Mouse (Mus musculus): ENCODE measurements around the gene Cdh5. TPM values are rescaled to one million over a fixed set of nuclear protein-coding genes. Genes with fewer than 3 reads are reported as not detected.
"Not testable (repeated sequence)": the region's sequence is repeated elsewhere in the genome, so short reads cannot be mapped to it uniquely, and the experiment has no call there.

Gene Cdh5
- polyA plus RNA-seq, 1 experiment: 90.9 TPM

DNA sequence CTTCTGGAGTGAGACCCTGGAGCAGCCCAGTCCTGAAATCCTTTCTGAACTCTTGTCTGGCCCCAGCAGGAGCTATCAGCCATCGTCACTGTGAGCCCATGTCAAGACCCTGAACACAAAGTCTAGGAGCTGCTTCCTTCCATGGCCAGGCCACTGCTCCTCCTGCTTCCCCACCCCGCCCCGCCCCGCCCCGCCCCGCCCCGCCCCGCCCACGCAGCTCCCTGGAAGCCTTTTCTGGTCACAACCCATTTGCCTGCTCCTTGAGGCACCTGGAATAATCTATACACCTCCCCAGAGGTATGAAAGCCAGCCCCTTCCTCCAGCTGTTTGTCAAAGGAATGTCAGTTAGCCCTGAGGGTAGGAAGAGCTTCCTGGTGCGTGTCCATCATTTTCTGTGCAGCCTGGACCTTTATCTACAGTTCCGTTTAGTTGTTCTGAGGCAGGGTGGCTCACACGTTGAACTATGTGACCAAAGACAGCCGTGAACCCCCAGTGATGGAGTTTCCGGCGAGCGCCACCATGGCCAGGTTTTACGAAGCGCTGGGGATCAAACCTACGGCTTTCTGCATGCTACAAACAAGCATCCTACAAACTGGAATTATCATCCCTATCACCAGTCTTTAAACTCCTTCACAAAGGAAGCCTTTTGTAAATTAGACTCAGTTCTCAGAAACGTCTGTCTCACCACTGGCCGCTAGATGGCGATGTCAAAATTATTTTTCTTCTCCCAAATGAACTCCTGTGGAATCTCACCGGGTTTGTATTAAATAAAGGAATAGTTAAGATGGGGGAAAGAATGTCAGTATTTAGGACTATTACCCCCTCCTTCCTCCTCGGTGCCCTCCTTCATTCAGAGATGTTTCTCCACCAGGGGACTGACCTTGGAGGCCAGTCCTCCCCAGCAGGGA, 10.2 kb upstream of the Cdh5 start:
- DNase-seq (ENCODE audit: low read depth): not testable (repeated sequence)

DNA sequence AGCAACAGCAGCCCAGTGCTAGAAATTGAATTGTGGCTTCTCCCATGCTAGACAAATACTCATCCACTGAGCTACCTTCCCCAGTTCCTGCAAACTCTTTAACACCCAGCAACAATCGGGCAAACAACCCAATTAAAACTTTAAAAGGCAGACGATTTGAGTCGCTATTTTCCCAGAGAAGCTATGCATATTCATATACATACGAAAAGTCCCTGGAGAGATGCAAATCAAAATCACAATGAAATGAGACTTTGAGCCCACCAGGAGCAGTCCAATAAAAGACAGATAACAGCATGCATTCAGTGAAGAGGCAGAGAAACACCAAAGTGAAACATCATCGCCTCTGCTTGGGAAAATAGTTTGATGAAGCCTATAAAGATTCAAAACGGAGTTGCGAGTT, 8.1 kb upstream of the Cdh5 start:
- DNase-seq (ENCODE audit: low read depth): no peak

DNA sequence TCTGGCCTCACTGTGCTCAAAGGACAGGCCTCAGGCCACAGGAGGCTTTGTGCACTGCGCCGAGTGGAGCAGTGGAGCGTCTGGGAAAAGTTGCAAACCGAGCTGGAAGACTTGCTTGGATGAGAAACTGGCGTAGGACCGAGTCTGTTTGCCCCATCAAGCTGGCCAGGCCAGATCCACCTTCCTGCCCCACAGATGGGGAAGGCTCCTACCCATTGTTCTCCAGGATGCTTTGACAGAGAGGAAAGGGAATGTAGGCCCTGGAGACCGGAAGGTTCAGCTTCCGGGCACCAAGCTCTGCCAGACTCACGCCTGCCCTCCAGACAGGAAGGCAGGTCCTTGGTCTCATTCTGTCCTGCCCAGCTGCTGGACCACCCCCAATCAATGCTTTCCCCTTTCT, 5.8 kb upstream of the Cdh5 start:
- DNase-seq (ENCODE audit: low read depth): no peak

DNA sequence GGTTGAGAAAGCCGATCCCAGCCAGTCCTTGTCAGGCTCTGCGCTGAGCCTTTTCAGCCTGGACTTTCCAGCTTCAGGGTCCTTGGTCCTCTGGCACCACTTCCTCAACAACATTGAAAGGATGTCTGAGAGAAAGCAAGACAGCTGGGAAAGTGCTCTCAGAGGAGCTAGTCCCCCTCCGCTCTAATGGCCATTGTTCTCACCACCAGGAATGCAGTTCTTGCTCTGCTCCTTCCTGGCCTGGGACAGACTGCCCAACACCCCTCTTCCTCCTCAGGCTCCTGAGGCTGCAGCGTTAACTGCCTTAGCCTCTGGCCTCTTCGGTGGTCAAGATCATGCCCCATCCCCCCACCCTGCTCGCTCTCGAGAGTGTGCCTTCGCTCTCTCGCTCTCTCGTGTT, 4.8 kb upstream of the Cdh5 start:
- no peak for DNase-seq (ENCODE audit: low read depth)

DNA sequence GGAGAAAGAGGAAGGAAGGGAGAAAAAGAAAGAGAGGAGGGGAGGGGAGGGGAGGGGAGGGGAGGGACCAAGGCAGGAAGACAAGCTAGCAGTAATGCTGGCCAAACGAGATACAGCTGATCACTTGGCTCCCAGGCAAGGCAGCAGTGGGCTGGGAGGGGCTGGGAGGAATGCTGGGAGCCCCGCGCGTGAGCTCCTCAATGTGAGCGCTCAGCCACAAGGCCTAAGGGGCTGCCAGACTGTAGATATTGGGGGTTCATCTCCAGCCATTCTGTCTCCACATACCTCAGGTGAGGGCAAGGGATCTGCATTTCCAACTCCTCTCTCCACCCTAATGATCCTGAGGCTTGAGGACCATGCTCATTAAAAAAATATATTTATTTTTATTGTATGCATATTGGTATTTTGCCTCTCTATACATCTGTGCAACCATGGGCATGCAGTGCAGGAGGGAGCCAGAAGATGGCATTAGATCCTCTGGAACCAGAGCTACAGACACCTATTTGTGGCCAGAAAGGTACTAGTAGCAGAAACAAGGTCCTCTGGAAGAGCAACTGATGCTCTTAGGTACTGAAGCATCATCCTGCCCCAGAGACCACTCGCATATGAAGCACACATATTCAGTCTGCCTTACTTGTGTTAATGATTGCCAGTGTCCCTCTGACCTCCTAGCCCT, 2.6 kb upstream of the Cdh5 start:
- no peak for DNase-seq (ENCODE audit: low read depth)

DNA sequence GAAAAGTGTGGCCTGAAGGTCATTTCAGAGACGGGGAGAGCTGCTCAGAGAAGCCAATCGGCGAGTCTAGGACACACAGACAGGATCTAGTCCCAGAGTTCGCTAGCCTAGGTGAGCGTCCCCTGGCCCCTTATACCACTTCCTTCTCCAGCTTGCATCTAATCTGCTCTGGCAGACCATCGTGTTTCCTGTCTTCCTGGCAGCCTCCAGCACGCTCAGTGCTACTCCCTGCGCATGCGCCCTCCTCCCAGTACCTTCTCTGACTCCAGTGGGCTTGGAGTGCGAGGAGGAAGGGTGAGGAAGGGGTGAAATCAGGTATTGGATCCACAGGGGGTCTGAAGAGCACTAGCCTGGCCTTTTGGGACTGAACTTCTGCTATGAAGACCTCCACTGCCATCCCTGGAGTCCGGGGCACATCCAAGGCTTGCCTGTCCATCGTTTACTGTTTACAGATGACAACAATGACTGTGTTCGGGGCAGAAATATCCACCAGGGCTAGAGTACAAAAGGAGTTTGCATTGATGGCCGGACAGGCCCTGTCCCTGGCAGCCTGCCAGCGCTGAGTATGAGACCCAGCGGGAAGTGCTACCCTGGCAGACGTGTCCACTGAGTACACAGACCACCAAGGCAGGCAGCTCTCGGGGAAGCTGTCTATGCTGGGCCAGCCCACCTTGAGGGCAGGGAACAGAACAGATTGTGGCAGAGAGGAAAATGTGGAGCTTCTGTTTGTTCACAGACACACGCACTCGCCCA, 1.9 kb upstream of the Cdh5 start:
- no peak for DNase-seq (ENCODE audit: low read depth)

DNA sequence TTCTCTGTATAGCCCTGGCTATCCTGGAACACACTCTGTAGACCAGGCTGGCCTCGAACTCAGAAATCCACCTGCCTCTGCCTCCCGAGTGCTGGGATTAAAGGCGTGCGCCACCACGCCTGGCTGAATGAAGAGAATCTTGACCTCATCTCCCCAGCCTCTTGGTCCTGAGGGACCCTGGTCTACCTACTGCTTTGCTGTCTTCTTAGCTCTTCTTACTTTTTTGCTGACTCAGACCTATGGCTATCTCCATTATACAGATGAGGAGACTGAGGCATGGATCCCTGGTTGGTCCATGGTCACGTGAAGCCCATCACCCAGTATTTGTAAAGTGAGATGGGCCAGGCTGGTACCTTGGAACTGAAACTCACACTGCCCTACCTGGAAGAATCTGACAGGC, 701 bp upstream of the Cdh5 start:
- not testable (repeated sequence) for DNase-seq (ENCODE audit: low read depth)

DNA sequence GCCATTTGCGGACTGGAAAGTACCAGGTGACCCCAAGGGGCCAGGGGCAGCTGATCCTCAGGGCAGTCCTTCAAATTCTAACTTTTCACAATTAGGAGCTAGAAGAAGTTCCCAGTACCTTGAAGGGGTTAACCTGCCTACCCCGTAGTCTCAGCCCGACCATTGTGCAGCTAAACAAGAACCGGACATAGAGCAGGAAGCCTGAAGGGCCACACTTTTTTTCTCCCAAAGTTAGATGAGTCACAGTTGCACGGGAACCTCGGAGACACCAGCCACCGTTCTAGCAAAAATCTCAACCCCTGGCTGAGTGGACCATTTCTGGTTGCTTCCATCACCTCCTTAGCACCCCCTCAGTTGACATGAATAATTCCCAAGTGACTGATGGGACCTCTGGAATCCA, 2.0 kb downstream of the Cdh5 start:
- no peak for DNase-seq (ENCODE audit: low read depth)

DNA sequence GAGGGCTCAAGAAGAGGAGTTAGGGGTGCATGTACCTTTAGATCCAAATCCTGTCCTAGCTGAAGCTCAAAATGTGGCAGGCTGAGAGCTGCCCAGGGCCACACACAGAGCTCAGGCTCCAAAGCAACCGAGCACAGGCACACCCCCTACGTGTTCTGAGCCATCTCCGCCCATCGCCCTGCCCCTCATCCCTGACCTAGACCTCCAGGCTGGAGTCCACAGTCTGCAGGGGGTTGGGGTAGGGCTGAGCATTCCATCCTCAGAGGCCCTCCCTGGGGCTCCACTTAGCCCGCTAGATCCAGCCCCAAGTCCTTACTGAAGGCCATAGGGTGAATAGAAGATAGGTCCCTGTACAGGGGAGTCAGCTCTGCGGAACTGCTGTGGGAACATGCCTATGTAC, 4.3 kb downstream of the Cdh5 start:
- no peak for DNase-seq (ENCODE audit: low read depth)

DNA sequence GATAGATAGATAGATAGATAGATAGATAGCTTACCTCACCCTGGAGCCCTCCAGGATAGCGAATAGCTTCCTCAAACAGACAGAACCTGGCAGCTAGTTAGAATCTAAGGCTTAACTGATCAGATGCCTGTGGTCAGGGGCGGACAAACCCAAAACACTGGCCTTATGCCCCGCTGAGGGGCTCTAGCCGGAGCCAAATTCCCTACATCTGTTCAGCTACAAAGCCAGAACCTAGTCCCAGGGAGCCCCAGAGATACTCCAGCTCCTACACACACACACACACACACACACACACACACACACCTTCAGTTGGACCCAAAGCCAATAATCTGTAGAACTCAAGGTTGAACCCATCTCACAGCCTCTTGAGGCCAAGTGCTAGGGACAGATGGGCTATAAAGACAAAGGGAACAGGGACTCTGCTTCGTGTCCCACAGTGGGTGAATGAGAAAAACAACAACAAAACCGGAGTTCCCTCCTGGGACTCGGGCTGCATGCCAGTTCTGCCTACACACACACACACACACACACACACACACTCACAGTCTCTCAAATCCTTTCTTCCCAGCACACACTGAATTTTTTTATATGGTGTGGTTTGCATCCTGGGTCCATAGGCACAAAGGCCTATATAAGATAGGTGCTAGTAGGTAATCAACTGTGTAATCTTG, 5.0 kb downstream of the Cdh5 start:
- no peak for DNase-seq (ENCODE audit: low read depth)

DNA sequence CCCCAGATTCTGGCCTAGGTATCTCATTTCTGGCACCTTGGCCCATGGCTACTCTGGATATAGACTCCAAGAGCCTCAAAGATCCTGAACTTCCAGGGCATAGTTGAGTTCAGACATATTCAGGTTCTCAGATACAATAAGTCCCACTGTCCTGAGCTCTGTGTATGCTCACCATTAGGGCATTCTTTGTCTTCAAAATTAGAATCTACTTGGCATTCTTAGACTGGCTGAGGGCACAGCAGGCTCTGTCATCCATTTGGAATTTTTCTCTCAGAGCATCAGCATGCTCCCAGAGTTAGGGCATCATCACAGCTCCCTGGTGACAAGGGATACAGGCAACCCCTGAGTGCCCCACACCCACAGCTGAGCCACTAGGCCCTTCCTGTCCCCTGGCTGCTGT, 5.7 kb downstream of the Cdh5 start:
- no peak for DNase-seq (ENCODE audit: low read depth)

DNA sequence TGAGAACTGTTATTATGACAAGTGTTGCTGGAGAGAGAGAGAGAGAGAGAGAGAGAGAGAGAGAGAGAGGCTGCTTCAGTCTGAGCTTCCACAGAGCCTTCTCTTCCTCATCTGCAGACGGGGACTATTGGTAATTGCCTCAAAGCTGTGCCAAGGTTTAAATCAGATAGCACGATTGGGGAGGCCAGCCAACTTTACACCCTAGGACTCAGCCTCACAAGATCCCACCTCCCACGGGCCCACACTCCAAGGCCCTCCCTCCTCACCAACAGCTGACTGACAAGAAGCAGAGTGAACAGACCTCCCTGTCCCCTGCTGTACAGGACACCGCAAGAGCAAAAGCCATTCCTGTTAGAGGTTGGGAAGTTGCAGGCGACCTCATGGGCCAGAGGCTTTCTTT, 6.6 kb downstream of the Cdh5 start:
- DNase-seq (ENCODE audit: low read depth): no peak

DNA sequence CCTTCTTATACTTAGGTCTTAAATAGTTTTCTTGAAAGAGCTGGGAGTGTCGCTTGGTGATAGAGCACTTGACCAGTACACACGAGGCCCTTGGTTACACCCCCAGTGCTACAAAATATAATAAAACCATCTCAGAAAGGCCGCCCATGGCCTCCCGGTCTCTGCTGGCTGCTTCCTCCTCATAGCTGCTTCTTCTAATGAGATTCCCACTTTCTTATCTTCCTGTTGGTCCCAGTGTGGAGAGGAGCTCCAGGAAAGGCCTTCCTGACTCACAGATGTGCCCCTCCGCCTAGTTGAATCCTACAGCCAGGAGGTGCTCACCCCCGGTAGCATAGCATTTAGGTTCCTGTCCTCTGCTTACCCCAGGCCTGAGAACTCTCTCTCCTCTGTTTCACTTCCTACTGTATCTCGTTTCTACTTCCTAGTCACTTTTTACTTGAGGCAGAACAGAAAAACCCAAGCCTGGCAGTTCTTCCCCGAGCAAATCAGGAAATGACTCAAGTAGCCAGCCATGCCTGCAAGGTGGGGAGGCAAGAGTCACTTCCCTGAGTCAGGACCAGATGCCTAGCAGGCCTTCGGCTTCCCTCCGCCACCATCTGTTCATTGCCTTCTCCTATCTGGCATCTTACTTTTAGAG, 9.2 kb downstream of the Cdh5 start:
- DNase-seq (ENCODE audit: low read depth): no peak

DNA sequence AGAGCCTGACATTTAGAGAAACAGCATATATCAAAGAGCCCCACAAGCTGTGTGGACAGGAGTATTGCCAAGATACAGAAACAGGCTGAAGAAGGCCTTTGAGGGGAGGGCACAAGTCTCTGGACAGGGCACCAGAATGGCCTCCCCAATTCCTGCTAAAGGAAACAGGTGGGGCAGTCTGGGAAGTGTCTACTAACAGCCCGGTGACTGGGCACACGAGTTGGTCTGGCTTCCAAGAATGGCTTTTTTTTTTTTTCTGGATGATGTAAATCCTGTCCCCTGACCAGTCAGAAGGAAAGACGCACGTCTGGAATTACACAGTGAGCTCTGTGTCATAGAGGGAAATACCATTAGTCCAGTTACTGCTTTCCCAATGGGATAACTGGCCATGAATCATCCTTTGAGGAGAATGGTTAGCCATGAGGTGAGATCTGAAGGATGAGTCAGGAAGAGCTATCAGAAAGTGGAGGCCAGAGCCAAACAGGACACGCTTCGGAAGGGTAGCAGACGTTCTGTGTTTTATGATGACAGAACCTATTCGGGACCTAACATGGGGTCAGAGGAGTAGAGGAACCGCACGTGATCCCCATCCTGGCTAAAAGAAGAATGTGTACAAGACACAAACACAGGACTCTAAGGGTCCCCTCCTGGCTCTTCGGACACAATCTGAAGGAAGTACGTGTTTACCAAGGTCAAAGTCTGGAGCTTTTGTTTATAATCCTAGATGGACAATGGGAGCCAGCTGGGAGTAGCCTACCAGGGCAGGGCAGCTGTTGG, 20.4 kb downstream of the Cdh5 start:
- no peak for DNase-seq (ENCODE audit: low read depth)

DNA sequence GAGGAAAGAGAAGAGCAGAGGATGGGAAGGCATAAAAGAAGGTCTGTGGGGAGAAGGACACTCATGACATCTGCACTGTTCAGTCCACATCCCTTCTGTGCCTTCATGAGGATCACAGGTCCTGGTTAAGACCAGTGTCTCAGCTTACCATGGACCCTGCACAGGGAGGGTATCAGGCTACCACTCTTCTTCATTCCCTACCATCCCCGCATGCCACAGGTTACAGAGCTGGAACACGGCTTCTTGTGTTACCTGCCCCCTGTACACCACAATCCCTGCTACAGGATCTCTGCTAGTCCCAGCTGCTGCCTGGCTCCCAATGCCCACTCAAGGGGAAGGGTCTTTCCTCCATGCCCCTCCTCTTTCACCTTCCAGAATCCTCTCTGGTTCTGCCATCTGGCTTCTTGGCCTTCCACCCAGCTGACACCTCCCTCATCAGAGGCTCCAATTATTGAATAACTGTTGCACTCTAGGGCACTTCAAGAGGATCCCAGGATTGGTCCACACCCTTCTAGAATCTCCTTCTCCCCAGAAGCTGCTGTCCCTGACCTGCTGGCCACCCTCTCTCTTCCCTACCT, 21.7 kb downstream of the Cdh5 start:
- DNase-seq (ENCODE audit: low read depth): no peak

DNA sequence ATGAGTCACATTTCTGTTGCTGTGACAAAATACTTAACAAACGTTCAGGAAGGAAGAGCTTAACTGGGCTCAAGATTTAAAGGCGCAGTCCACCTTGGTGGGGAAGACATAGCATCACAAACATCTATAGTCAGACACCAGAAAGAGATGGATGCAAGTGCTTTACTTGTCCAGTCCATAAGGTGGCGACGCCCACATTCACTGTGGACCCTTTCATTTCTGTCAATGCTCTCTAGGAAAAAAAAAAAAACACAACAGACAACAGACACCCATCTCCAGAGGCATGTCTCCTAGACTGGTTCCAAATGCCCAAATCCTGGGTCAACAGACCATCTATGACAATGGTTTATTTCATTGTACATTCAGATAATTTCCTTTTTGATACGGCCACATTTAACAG, 23.1 kb downstream of the Cdh5 start:
- DNase-seq (ENCODE audit: low read depth): no peak

DNA sequence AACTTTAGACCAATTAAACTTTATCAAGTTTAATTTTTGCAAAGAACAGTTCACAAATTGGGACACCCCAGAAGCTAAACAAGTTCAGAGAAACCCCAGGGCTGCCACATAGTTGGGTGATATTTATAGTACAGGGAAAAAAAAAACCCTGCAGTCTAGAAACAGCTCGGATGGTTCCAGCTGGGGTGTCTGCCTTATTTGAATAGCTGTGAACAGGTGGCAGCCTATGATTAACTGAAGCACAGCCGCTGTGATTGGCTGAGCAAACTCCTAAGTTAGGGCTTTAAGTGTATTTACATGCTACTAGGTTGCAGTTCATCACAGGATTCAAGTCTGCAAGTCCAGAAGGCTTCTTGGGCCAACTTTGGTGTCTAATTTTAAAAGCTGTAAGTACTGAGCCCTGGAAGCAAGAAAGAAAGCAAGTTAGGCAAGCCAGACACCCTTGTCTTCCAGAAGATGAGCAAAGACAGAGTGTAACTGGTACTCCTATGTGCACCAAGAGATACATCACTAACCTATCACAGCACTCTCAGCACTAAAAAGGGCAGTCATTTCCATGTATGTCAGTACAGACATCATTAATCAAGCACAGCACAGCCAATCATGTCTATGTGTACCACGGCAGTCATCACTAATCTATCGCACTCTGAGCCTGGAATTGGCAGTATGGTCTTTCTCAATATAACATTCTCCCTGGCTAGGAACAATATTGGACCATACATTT, 25.9 kb downstream of the Cdh5 start:
- no peak for DNase-seq (ENCODE audit: low read depth)

DNA sequence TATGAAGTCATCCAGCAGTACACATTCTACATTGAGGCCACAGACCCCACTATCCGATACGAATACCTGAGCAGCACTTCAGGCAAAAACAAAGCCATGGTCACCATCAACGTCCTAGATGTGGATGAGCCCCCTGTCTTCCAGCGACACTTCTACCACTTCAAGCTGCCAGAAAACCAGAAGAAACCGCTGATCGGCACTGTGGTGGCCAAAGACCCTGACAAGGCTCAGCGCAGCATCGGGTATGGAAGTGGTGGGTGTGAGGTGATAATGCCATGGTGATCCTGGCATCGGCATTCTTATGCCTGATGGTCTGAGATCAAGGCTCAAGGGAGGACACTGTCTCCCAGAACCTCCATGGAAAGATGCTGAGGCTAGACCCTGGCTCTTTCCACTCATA, 29.5 kb downstream of the Cdh5 start:
- no peak for DNase-seq (ENCODE audit: low read depth)

DNA sequence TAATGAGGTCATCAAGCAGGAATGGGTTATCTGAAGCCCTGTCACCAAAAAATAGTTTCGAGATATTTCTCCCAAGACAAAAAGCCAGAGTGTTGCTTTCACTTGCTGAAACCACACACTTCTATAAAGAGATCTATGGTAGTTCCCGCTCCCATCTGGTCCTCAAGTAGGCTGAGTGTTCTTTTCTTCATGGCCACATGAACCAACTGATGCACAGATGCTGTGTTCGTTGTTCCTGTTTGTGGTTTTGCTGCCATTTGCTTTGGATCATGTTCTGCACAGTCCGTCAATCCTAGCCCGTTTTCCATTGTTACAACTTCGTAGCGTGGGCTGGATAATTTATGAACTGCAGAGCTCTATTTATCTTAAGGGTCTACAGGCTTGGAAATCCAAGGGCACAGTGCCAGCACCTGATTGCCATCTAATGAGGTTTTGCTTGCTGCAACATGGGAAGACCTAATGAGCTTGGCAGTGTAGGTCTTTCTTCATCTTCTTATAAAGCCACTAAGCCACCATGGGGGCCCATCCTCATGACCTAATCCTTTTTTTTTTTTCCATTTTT, 30.1 kb downstream of the Cdh5 start:
- DNase-seq (ENCODE audit: low read depth): no peak
